Mouse (Mus musculus) thymus, adult 2 months (tissue): ENCODE measurements at regions not wholly inside any gene's neighbourhood (a gene's known extent, or its start where the extent isn't known, plus 50 kb on each side); places are given as distances from the start of the nearest gene placed in this dataset.

ENCODE experiments used
- DNase-seq: peaks from one replicate; pipeline ENCODE4 v3.0.0; 2021
- H3K27ac ChIP-seq: fragments of 200-500 bp; 2 replicates; pipeline ENCODE4 v1.5.1; 2012; ENCODE audit warnings: low read length, control low read depth; ENCODE audit not compliant: control insufficient read depth, insufficient read depth
- H3K27me3 ChIP-seq: fragments of 200-500 bp; 2 replicates; pipeline ENCODE4 v1.6.1; 2012; ENCODE audit warnings: mild to moderate bottlenecking, low read length, moderate library complexity, mixed read lengths; ENCODE audit not compliant: control insufficient read depth, insufficient read depth
- H3K36me3 ChIP-seq: fragments of 200-500 bp; 2 replicates; pipeline ENCODE4 v1.6.1; 2012; ENCODE audit warnings: mild to moderate bottlenecking, low read length, moderate library complexity; ENCODE audit not compliant: control insufficient read depth, insufficient read depth
- H3K4me1 ChIP-seq: fragments of 200-500 bp; replicated peaks from 2 replicates; pipeline ENCODE4 v1.6.1; 2012; ENCODE audit warnings: low read length; ENCODE audit not compliant: control insufficient read depth, insufficient read depth
- H3K4me3 ChIP-seq: fragments of 200-500 bp; 2 replicates; pipeline ENCODE4 v1.5.1; 2012; ENCODE audit warnings: mild to moderate bottlenecking, low read length, control low read depth, moderate library complexity; ENCODE audit not compliant: control insufficient read depth, insufficient read depth
- CTCF ChIP-seq: fragments of 200-500 bp; IDR thresholded peaks from 2 replicates; pipeline ENCODE4 v1.5.1; 2012; ENCODE audit warnings: mild to moderate bottlenecking, control low read depth, low read length, moderate library complexity, borderline replicate concordance; ENCODE audit not compliant: control insufficient read depth, poor library complexity, insufficient read depth; ENCODE audit errors: extremely low read depth
- POLR2A ChIP-seq: fragments of 200-500 bp; IDR thresholded peaks from 2 replicates; pipeline ENCODE4 v1.6.1; 2012; ENCODE audit warnings: mild to moderate bottlenecking, low read length, control low read depth, moderate library complexity; ENCODE audit not compliant: control insufficient read depth, poor library complexity, insufficient read depth; ENCODE audit errors: extremely low read depth
- WGBS: fragments of 180-500 bp; shearing (Covaris S2); methylation state at CpG from one replicate; pipeline ENCODE4 v1.1.7; 2018; 5-methylcytosine and 5-hydroxymethylcytosine counted together

DNA sequence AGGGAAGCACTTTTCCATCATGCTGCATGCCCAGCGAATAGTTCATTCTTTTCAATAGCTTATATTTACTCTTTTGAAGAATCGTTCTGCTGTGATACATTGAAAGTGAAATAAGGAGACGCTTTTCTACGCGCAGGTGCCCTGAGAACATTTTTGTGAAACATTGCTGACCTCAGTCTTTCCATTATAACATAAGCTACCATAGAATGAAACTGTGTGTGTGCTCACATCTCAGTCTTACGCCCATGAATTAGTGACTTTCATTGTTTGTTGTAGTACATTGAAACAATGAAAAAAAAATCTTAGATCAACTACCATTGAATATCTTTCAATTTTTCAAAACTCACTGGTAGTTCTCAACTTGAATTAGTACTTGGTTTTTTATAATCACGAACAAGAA, 219.2 kb downstream of the Pten start:
- DNase-seq = no peak
- WGBS = 97% methylated on average over 7 of the region's 7 CpGs

DNA sequence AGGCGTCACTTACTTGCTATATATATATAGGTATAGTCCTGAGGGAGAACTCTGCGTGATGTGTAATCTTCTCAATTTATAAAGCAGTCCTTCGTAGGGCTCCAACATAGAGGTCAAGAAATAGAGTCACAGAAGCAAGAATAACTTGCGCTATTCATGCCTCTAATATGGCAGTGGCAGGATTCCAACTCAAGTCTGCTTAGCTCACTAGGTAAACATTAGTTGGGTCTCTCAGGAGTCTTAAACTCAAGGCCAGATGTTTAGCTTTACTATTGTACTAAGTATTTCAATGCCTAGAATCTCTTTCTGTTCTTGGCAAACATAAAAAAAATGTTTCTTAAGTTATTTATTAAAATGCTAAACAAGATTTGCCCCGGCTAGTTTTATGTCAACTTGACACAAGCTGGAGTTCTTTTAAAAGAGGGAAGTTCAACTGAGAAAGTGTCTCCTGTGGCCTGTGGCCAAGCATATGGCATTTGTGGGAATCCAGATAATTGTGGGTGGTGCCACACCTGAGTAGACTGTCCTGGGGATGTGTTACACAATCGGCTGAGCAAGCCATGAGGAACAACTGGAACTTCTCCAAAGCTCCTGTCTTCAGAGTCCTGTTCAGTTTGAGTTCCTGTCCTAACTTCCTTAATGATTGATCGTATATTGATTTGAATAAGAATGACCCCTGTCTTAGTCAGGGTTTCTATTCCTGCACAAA, 220.9 kb downstream of the Pten start:
- TF ChIP-seq CTCF (no peak), POLR2A (no peak)
- 75% methylated on average over 7 of the region's 7 CpGs for WGBS
- DNase-seq = no peak

More for the DNA sequence above, 219.2 kb downstream of the Pten start:
- no peaks in the 10 kb centered on the region for H3K36me3 ChIP-seq
- no peak for TF ChIP-seq CTCF
- no peak for TF ChIP-seq POLR2A
- H3K27ac ChIP-seq = no peak overlapping the region
- no peaks in the 10 kb centered on the region; the same call in 1 of the 2 replicates for H3K27me3 ChIP-seq
- no peak overlapping the region for H3K4me3 ChIP-seq
- H3K4me1 ChIP-seq = peaks cover 8% of the 10 kb centered on the region

DNA sequence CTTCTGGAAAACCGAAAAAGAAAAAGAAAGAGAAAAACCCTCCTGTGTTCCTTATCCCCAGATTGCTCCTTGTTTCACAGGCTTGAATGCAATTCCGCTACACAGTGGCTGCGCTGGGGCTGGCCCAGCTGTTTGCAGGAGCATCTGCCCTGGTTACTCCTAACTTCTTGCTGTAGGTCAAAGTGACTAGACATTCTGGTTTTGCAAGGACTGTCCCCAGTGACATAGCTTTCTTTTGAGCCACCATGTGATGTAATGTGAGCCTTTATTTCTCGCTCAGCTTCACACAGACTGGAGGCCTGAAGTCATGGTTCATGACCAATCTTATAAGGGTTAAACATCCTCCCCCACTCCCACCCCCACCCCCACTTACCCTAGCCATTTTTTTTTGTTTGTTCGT, 222.8 kb downstream of the Pten start:
- Histone ChIP-seq H3K4me3 (no peak overlapping the region), H3K27me3 (no peaks in the 10 kb centered on the region), H3K36me3 (no peaks in the 10 kb centered on the region), H3K27ac (no peak overlapping the region), H3K4me1 (peaks cover 1% of the 10 kb centered on the region; the same call in 1 of the 2 replicates)
- TF ChIP-seq CTCF (no peak), POLR2A (no peak)
- DNase-seq = no peak
- 94% methylated on average over 5 of the region's 5 CpGs for WGBS

More for the DNA sequence above, 220.9 kb downstream of the Pten start:
- Histone ChIP-seq H3K4me1 (peaks cover 8% of the 10 kb centered on the region), H3K4me3 (no peak overlapping the region), H3K27ac (no peak overlapping the region), H3K36me3 (no peaks in the 10 kb centered on the region), H3K27me3 (no peaks in the 10 kb centered on the region; the same call in 1 of the 2 replicates)

DNA sequence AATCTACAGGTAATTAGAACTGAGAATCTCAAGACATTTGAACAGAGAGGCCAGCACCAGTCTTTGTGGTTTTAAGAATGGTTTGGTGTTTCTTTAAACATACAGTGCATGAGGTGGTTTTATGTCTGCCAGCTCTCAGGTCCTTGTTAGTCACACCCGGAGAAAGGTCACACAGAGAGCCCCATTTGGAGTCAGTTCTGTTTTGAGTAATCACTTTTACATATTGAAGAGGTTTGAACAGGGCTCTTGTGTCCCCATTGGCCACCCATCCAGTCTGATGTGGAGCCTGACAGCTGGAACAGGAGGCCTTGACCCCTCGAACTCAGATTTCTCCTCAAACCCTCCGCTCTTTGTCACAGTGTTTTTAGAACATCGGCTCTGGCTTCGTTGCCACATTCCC, 231.4 kb downstream of the Pten start:
- WGBS = 84% methylated on average over 5 of the region's 5 CpGs
- TF ChIP-seq POLR2A = no peak
- TF ChIP-seq CTCF = no peak
- no peak overlapping the region for H3K4me3 ChIP-seq
- no peak overlapping the region for H3K27ac ChIP-seq
- no peak for DNase-seq
- peaks cover 6% of the 10 kb centered on the region for H3K4me1 ChIP-seq
- no peaks in the 10 kb centered on the region for H3K36me3 ChIP-seq
- no peaks in the 10 kb centered on the region for H3K27me3 ChIP-seq

DNA sequence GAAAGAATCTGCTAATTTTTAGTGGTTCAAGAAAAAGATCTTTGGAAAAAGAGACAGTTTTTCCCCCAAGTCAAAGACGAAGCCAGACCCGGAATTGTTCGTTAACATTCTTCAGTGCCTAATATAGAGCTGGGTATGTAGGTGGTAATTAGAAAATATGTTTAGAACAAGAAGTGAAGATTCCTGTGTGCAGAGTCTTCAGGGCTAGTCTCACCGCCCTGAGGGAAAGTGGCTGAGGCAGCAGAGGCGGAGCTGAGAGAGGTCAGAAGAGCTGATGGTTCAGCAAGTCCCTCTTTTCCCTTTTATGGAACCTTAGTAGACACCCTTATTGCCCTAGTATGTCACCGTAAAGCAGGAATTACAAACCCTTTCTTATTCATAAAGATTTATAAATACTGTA, 232.0 kb downstream of the Pten start:
- no peak overlapping the region for H3K27ac ChIP-seq
- no peak overlapping the region for H3K4me3 ChIP-seq
- no peak for TF ChIP-seq POLR2A
- no peak for TF ChIP-seq CTCF
- no peak for DNase-seq
- H3K4me1 ChIP-seq = peaks cover 6% of the 10 kb centered on the region
- WGBS = 97% methylated on average over 6 of the region's 6 CpGs
- H3K27me3 ChIP-seq = no peaks in the 10 kb centered on the region
- H3K36me3 ChIP-seq = no peaks in the 10 kb centered on the region

DNA sequence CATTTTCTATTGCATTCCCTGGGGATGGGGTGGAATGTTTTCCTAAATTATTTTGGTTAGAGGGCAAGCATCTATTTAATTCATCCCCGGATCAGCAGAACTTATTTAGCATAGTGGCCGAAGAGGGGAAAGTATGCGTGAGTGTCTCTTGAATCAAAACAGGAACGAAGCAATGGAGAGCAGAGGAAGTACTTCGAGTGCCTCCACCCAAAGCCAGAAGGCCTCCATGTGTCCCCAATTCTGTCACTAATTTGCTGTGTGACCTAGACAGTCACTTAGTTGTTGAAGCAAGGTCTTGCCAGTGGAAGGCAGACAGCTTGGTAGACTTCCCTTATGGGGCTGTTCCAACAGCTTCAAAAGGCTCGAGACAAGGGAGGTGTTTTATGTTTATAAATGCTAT, 233.3 kb downstream of the Pten start:
- DNase-seq = no peak
- no peaks in the 10 kb centered on the region for H3K27me3 ChIP-seq
- H3K36me3 ChIP-seq = no peaks in the 10 kb centered on the region
- WGBS = 61% methylated on average over 6 of the region's 6 CpGs
- peaks cover 6% of the 10 kb centered on the region for H3K4me1 ChIP-seq
- TF ChIP-seq CTCF (no peak), POLR2A (no peak)
- no peak overlapping the region for H3K27ac ChIP-seq
- H3K4me3 ChIP-seq = no peak overlapping the region
